Mouse (Mus musculus) liver, embryonic 14.5 days (tissue): Measurements from ENCODE around the gene Gtf3a.

Experiments used
- CTCF ChIP-seq: IDR thresholded peaks from 2 replicates; pipeline ENCODE4 v1.5.1; 2016; ENCODE audit warnings: antibody characterized with exemption, low read depth, control low read depth
- EP300 ChIP-seq: IDR thresholded peaks from 2 replicates; pipeline ENCODE4 v1.6.1; 2016; ENCODE audit warnings: antibody characterized with exemption, low read depth

DNA sequence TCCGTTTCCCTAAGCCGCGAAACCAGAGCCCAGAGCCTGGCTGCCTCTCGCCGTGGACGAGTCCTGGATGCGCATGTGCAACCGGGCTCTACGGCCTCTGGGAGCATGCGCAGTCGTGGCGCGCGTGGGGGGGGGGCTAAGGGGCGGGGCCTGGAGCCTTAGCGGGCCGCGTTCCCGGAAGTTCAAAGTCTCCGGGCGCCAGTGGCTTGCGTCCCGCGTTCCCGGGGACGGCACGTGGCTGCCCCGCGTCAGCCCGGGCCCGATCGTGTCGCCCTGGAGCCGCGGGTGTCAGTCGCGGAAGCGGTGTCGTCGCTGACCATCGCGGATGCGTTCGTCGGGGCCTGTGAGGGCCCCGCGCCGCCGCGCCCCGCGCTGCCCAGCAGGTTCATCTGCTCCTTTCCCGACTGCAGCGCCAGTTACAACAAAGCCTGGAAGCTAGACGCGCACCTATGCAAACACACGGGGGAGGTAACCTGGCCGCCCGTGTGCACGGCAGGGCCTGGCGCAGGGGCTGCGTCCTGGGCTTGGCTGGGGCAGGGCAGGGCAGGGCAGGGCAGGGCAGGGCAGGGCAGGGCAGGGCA is at the start of gene Gtf3a:
- TF ChIP-seq CTCF (no peak), EP300 (no peak)
